Mouse (Mus musculus) midbrain, embryonic 12.5 days (tissue): ENCODE measurements around the gene Hnrnpul2. TPM values are rescaled to one million over a fixed set of nuclear protein-coding genes. Genes with fewer than 3 reads are reported as not detected.

Experiments
- ATAC-seq: fragments of 200-750 bp; cut with Nextera tagmentation; 2 replicates; pipeline ENCODE4 v1.8.0; 2017; ENCODE audit warnings: low read depth, moderate TSS enrichment, moderate library complexity; ENCODE audit not compliant: low FRiP score
- H3K27ac ChIP-seq: fragments of 300-500 bp; sonication (generic); replicated peaks from 2 replicates; pipeline ENCODE4 v1.5.1; 2016; ENCODE audit warnings: mild to moderate bottlenecking
- H3K27me3 ChIP-seq: fragments of 300-500 bp; sonication (generic); 2 replicates; pipeline ENCODE4 v1.6.1; 2016; ENCODE audit warnings: mild to moderate bottlenecking
- H3K36me3 ChIP-seq: fragments of 300-500 bp; sonication (generic); 2 replicates; pipeline ENCODE4 v1.6.1; 2016
- H3K4me1 ChIP-seq: fragments of 300-500 bp; sonication (generic); 2 replicates; pipeline ENCODE4 v1.6.1; 2016
- H3K4me2 ChIP-seq: fragments of 300-500 bp; sonication (generic); replicated peaks from 2 replicates; pipeline ENCODE4 v1.6.1; 2016; ENCODE audit warnings: mild to moderate bottlenecking, moderate library complexity
- H3K4me3 ChIP-seq: fragments of 300-500 bp; sonication (generic); 2 replicates; pipeline ENCODE4 v1.5.1; 2016; ENCODE audit warnings: mild to moderate bottlenecking
- H3K9ac ChIP-seq: fragments of 300-500 bp; sonication (generic); replicated peaks from 2 replicates; pipeline ENCODE4 v1.6.1; 2016; ENCODE audit warnings: mild to moderate bottlenecking, moderate library complexity
- H3K9me3 ChIP-seq: fragments of 300-500 bp; sonication (generic); 2 replicates; pipeline ENCODE4 v1.6.1; 2016; ENCODE audit warnings: mild to moderate bottlenecking
- WGBS: fragments of 180-500 bp; shearing (Covaris S2); methylation state at CpG from one replicate; pipeline ENCODE4 v1.1.7; 2016; 5-methylcytosine and 5-hydroxymethylcytosine counted together
- polyA plus RNA-seq: library from polyadenylated mRNA; unstranded; fragments of >200 nt; fragmentation: Nextera tagmentation; extraction: Ambion mirVana; gene quantifications from 2 replicates; pipeline ENCODE4 v1.2.1, GENCODE M21; 2016

The Hnrnpul2 gene
- polyA plus RNA-seq, 1 experiment from 2014 or later, result 6.4 TPM

- 2% methylated on average over 25 of the region's 25 CpGs for whole genome bisulfite sequencing
- Histone ChIP-seq H3K4me3 (peak within 1 kb of the TSS; percentile 78), H3K9ac (peak within 1 kb of the TSS; percentile 81), H3K27me3 (peaks cover 4% of the 10 kb centered on the region; the same call in 1 of the 2 replicates), H3K4me2 (peak within 1 kb of the TSS; percentile 93), H3K4me1 (peaks cover 26% of the 10 kb centered on the region), H3K36me3 (peaks cover 25% of the 10 kb centered on the region), H3K27ac (peak within 1 kb of the TSS; percentile 61), H3K9me3 (no peaks in the 10 kb centered on the region)
- peak; percentile 70 for ATAC-seq
Observed at GRCm38 (mm10) chr19:8798264-8798946, 21.4 kb upstream of the Hnrnpul2 start, which contains the start of gene Polr2g. TSS of gene Polr2g (minus strand) at chr19:8798577.

GRCm38 (mm10) chr19:8798947-8799315, 20.9 kb upstream of the Hnrnpul2 start:
- Histone ChIP-seq H3K27me3 (peaks cover 4% of the 10 kb centered on the region; the same call in 1 of the 2 replicates), H3K9ac (no peak overlapping the region; the same call in 1 of the 2 replicates), H3K4me2 (peak overlapping the region; percentile 93), H3K4me3 (no peak overlapping the region), H3K4me1 (peaks cover 28% of the 10 kb centered on the region), H3K27ac (no peak overlapping the region), H3K36me3 (peaks cover 20% of the 10 kb centered on the region), H3K9me3 (no peaks in the 10 kb centered on the region)
- no peak for ATAC-seq

GRCm38 (mm10) chr19:8802130-8802821, 17.5 kb upstream of the Hnrnpul2 start, which contains the start of gene Zbtb3:
TSS of gene Zbtb3 (plus strand) at chr19:8802555.
- ATAC-seq, result peak; percentile 97
- H3K9ac ChIP-seq, result peak within 1 kb of the TSS; percentile 52
- H3K4me3 ChIP-seq, result peak within 1 kb of the TSS; percentile 66
- WGBS, result under 1% methylated on average over 30 of the region's 30 CpGs
- H3K27me3 ChIP-seq, result peaks cover 4% of the 10 kb centered on the region; the same call in 1 of the 2 replicates
- H3K4me1 ChIP-seq, result peaks cover 25% of the 10 kb centered on the region
- peak within 1 kb of the TSS; percentile 59 for H3K4me2 ChIP-seq
- no peaks in the 10 kb centered on the region for H3K9me3 ChIP-seq
- peaks cover 28% of the 10 kb centered on the region for H3K36me3 ChIP-seq
- H3K27ac ChIP-seq, result peak within 1 kb of the TSS; percentile 88

GRCm38 (mm10) chr19:8803204-8803780, 16.5 kb upstream of the Hnrnpul2 start:
- Histone ChIP-seq H3K9me3 (no peaks in the 10 kb centered on the region), H3K27me3 (peaks cover 4% of the 10 kb centered on the region; the same call in 1 of the 2 replicates), H3K4me2 (peak overlapping the region; percentile 59), H3K9ac (0 out of 2 replicates have a peak overlapping the region, but pooled peaks have one; percentile 50), H3K4me1 (peaks cover 19% of the 10 kb centered on the region), H3K27ac (peak overlapping the region; percentile 88; the same call in 1 of the 2 replicates), H3K36me3 (peaks cover 38% of the 10 kb centered on the region), H3K4me3 (peak overlapping the region; percentile 66)
- ATAC-seq, result no peak
- 90% methylated on average over 9 of the region's 9 CpGs for WGBS

GRCm38 (mm10) chr19:8803879-8804660, 15.7 kb upstream of the Hnrnpul2 start:
- no peak overlapping the region for H3K4me2 ChIP-seq
- H3K9ac ChIP-seq, result no peak overlapping the region
- no peaks in the 10 kb centered on the region for H3K9me3 ChIP-seq
- H3K4me3 ChIP-seq, result no peak overlapping the region
- H3K4me1 ChIP-seq, result peaks cover 14% of the 10 kb centered on the region
- peaks cover 4% of the 10 kb centered on the region; the same call in 1 of the 2 replicates for H3K27me3 ChIP-seq
- peaks cover 45% of the 10 kb centered on the region for H3K36me3 ChIP-seq
- WGBS, result 93% methylated on average over 11 of the region's 11 CpGs
- ATAC-seq, result no peak
- H3K27ac ChIP-seq, result no peak overlapping the region

- no peak overlapping the region for H3K4me3 ChIP-seq
- 91% methylated on average over 5 of the region's 5 CpGs for WGBS
- no peaks in the 10 kb centered on the region for H3K27me3 ChIP-seq
- H3K36me3 ChIP-seq, result peaks cover 66% of the 10 kb centered on the region
- no peak overlapping the region for H3K27ac ChIP-seq
- no peak for ATAC-seq
- no peak overlapping the region for H3K4me2 ChIP-seq
- H3K9me3 ChIP-seq, result no peaks in the 10 kb centered on the region
- H3K9ac ChIP-seq, result no peak overlapping the region
- peaks cover 11% of the 10 kb centered on the region for H3K4me1 ChIP-seq
Observed at GRCm38 (mm10) chr19:8806810-8807209, 13.0 kb upstream of the Hnrnpul2 start.

GRCm38 (mm10) chr19:8815812-8816211, 4.0 kb upstream of the Hnrnpul2 start:
- Histone ChIP-seq H3K36me3 (peaks cover 54% of the 10 kb centered on the region), H3K27me3 (no peaks in the 10 kb centered on the region), H3K4me3 (no peak overlapping the region), H3K4me2 (no peak overlapping the region), H3K4me1 (peaks cover 35% of the 10 kb centered on the region), H3K27ac (no peak overlapping the region), H3K9me3 (no peaks in the 10 kb centered on the region), H3K9ac (no peak overlapping the region)
- ATAC-seq, result no peak
- WGBS, result 82% methylated on average over 11 of the region's 11 CpGs

GRCm38 (mm10) chr19:8817001-8817400, 2.8 kb upstream of the Hnrnpul2 start:
- Histone ChIP-seq H3K4me3 (peak overlapping the region; percentile 19), H3K27me3 (no peaks in the 10 kb centered on the region), H3K4me2 (peak overlapping the region; percentile 94), H3K9me3 (no peaks in the 10 kb centered on the region), H3K4me1 (peaks cover 42% of the 10 kb centered on the region), H3K36me3 (peaks cover 44% of the 10 kb centered on the region), H3K27ac (no peak overlapping the region), H3K9ac (peak overlapping the region; percentile 47)
- no peak for ATAC-seq
- 37% methylated on average over 3 of the region's 3 CpGs for WGBS

- peak overlapping the region; percentile 99 for H3K27ac ChIP-seq
- H3K36me3 ChIP-seq, result peaks cover 37% of the 10 kb centered on the region
- peak overlapping the region; percentile 94 for H3K4me2 ChIP-seq
- no peaks in the 10 kb centered on the region for H3K27me3 ChIP-seq
- H3K4me3 ChIP-seq, result peak overlapping the region; percentile 100
- no peaks in the 10 kb centered on the region for H3K9me3 ChIP-seq
- peaks cover 55% of the 10 kb centered on the region for H3K4me1 ChIP-seq
- no peak for ATAC-seq
- H3K9ac ChIP-seq, result peak overlapping the region; percentile 86
- WGBS, result 32% methylated on average over 14 of the region's 14 CpGs
Observed at GRCm38 (mm10) chr19:8818301-8818798, 1.5 kb upstream of the Hnrnpul2 start.

- Histone ChIP-seq H3K9ac (peak within 1 kb of the TSS; percentile 99), H3K4me3 (peak within 1 kb of the TSS; percentile 100), H3K4me1 (peaks cover 57% of the 10 kb centered on the region), H3K9me3 (no peaks in the 10 kb centered on the region), H3K27ac (peak within 1 kb of the TSS; percentile 99), H3K27me3 (no peaks in the 10 kb centered on the region), H3K36me3 (peaks cover 37% of the 10 kb centered on the region), H3K4me2 (peak within 1 kb of the TSS; percentile 94)
- WGBS, result under 1% methylated on average over 33 of the region's 33 CpGs
- ATAC-seq, result peak; percentile 93
Observed at GRCm38 (mm10) chr19:8818801-8819595, 812 bp upstream of the Hnrnpul2 start, which contains the start of gene Ttc9c. TSS of gene Ttc9c (minus strand) at chr19:8819333.
